Mouse (Mus musculus): ENCODE measurements around the gene Panx1.

DNA sequence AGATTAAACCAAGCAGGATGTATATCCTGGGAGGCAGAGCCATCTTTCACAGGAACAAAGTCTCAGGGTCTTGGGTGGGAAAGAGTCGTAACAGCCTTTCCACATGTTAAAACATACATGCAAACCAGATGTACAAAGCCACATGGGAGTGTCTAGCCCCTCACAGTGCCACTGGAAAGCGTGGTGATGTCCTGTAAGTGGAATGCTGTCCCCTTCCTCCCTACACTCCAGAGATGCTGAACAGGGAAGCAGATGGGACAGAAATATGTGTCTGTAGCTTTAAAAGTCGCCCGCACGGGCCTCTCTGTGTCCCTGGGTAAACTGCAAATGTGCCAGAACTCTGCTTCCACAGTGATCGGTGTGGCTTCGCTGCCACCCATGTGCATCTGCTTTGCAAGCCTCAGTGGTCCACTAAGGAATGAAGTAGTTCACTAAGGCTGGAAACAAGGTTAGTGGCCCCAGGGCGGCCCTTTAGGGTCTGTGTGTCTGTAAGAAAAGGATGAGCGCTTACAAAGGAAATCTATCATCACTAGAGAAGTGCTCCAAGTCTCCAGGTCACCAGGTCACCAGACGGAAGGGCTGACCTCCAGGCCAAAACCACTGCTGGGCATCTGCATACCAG lies 41.5 kb downstream of the Panx1 start:
- no peak for TF ChIP-seq EP300 (IDR thresholded peaks at IDR 0.05)
- no peak for TF ChIP-seq CTCF (IDR thresholded peaks at IDR 0.05)
